24 mouse cellular contexts compared by ENCODE assay signal in genomic region chr17:64725214-64725613, GRCm38 (mm10).
DNase-seq lines count a peak whose midpoint lies in the region; ATAC-seq and TF ChIP-seq lines count a peak whose summit lies in the region.
"Had no signal": no experiment of that assay in that cellular context is flagged by ENCODE, and none has a peak within 500 bp of the region (broad histone marks: within the 10 kb centered on the region; RNA-seq: fewer than 3 reads in every experiment).

No protein-coding gene starts in this region.

- H3K27me3 ChIP-seq in hindbrain, embryonic 16.5 days (replicated peaks; ENCODE audit: control insufficient read depth, insufficient read depth, low read length), result no peaks in the 10 kb centered on the region
- no peaks in the 10 kb centered on the region for H3K27me3 ChIP-seq in hindbrain, embryonic 14.5 days (ENCODE audit: control insufficient read depth, insufficient read depth, low read length)
- no peaks in the 10 kb centered on the region for H3K27me3 ChIP-seq in thymus, adult 2 months (ENCODE audit: control insufficient read depth, insufficient read depth, low read length)
- H3K27me3 ChIP-seq: CH12.LX; embryonic facial prominence, embryonic 12.5 days; forebrain, embryonic 13.5 days; forebrain, embryonic 15.5 days; Patski had no signal

- H3K9ac ChIP-seq in hindbrain, embryonic 16.5 days (ENCODE audit: low read depth, low read length), result no peak overlapping the region
- H3K9ac ChIP-seq in hindbrain, embryonic 14.5 days, result no peak overlapping the region
- H3K9ac ChIP-seq: embryonic facial prominence, embryonic 12.5 days; forebrain, embryonic 13.5 days; forebrain, embryonic 15.5 days; forebrain, postnatal 0 days had no signal

- no peak overlapping the region for H3K4me2 ChIP-seq in hindbrain, embryonic 16.5 days (ENCODE audit: low read length)
- no peak overlapping the region for H3K4me2 ChIP-seq in hindbrain, embryonic 14.5 days (replicated peaks)
- H3K4me2 ChIP-seq: embryonic facial prominence, embryonic 12.5 days; forebrain, embryonic 13.5 days; forebrain, embryonic 15.5 days had no signal

- 80% methylated on average over 3 of the region's 3 CpGs for WGBS in hindbrain, embryonic 16.5 days
- WGBS in hindbrain, embryonic 14.5 days, result 89% methylated on average over 3 of the region's 3 CpGs
- 96% methylated on average over 3 of the region's 3 CpGs for WGBS in thymus, adult 2 months

- H3K4me3 ChIP-seq in hindbrain, embryonic 16.5 days (ENCODE audit: low read length), result no peak overlapping the region
- no peak overlapping the region for H3K4me3 ChIP-seq in hindbrain, embryonic 14.5 days (replicated peaks; ENCODE audit: low read length)
- no peak overlapping the region for H3K4me3 ChIP-seq in thymus, adult 2 months (ENCODE audit: control insufficient read depth, insufficient read depth, low read length)
- H3K4me3 ChIP-seq: embryonic facial prominence, embryonic 10.5 days; embryonic facial prominence, embryonic 12.5 days; forebrain, embryonic 13.5 days; forebrain, embryonic 15.5 days had no signal

- no peak for DNase-seq in cerebellum, adult 11 months
- DNase-seq in hindbrain, embryonic 14.5 days (ENCODE audit: low spot score), result no peak
- DNase-seq in left cerebral cortex, postnatal 4 days, result peak; percentile 51
- DNase-seq in left cerebral cortex, adult 18-20 months (ENCODE audit: low spot score in 2 of 2), result no peak
- no peak for DNase-seq in thymus, adult 2 months
- no peak for DNase-seq in thymus, postnatal 36 days
- DNase-seq: adrenal gland, adult 8-10 months; adrenal gland, postnatal 14 days; adrenal gland, postnatal 36 days; B cell, adult 2 months; cerebellum, adult 11-12 months; cerebellum, adult 2 months; cerebellum, adult 9-10 months; cerebellum, postnatal 14 days; forebrain, postnatal 0 days had no signal

- no peaks in the 10 kb centered on the region for H3K36me3 ChIP-seq in hindbrain, embryonic 16.5 days (ENCODE audit: control insufficient read depth, insufficient read depth, low read length)
- no peaks in the 10 kb centered on the region for H3K36me3 ChIP-seq in hindbrain, embryonic 14.5 days (replicated peaks; ENCODE audit: control insufficient read depth, insufficient read depth)
- peaks cover 5% of the 10 kb centered on the region; the same call in 1 of the 2 replicates for H3K36me3 ChIP-seq in thymus, adult 2 months (ENCODE audit: control insufficient read depth, insufficient read depth, low read length)
- H3K36me3 ChIP-seq: forebrain, embryonic 15.5 days; G1E had no signal

- no peak for TF ChIP-seq CTCF in thymus, adult 2 months (IDR thresholded peaks at IDR 0.05; ENCODE audit: borderline replicate concordance, control insufficient read depth, extremely low read depth, insufficient read depth, low read length, poor library complexity)

- no peak for TF ChIP-seq POLR2A in thymus, adult 2 months (IDR thresholded peaks at IDR 0.05; ENCODE audit: control insufficient read depth, extremely low read depth, insufficient read depth, low read length, poor library complexity)

- intact Hi-C loops in left cerebral cortex, postnatal 4 days (cut with DNase I), result no loop called here

- H3K27ac ChIP-seq in hindbrain, embryonic 16.5 days (ENCODE audit: low read depth, low read length), result no peak overlapping the region
- H3K27ac ChIP-seq in hindbrain, embryonic 14.5 days, result no peak overlapping the region
- H3K27ac ChIP-seq in thymus, adult 2 months (ENCODE audit: control insufficient read depth, insufficient read depth, low read length), result peak overlapping the region; percentile 93
- H3K27ac ChIP-seq: embryonic facial prominence, embryonic 10.5 days; embryonic facial prominence, embryonic 12.5 days; forebrain, embryonic 13.5 days; forebrain, embryonic 15.5 days had no signal

- 0 out of 2 replicates have a peak, but pooled peaks have one; percentile 10 for ATAC-seq in cerebellum, adult (ENCODE audit: insufficient number of reproducible peaks, low FRiP score, low TSS enrichment)
- ATAC-seq in hindbrain, embryonic 16.5 days, result peak; percentile 64
- ATAC-seq in hindbrain, embryonic 14.5 days (ENCODE audit: low FRiP score), result no peak
- ATAC-seq: forebrain, embryonic 13.5 days; forebrain, embryonic 15.5 days; forebrain, postnatal 0 days; Patski had no signal

- no peaks in the 10 kb centered on the region for H3K9me3 ChIP-seq in hindbrain, embryonic 16.5 days (ENCODE audit: control insufficient read depth, low read length)
- no peaks in the 10 kb centered on the region for H3K9me3 ChIP-seq in hindbrain, embryonic 14.5 days (ENCODE audit: control insufficient read depth, low read length)
- H3K9me3 ChIP-seq: embryonic facial prominence, embryonic 10.5 days; embryonic facial prominence, embryonic 12.5 days; forebrain, embryonic 13.5 days; forebrain, embryonic 15.5 days had no signal

- no peaks in the 10 kb centered on the region for H3K4me1 ChIP-seq in hindbrain, embryonic 16.5 days (ENCODE audit: control insufficient read depth, insufficient read depth, low read depth, low read length)
- H3K4me1 ChIP-seq in hindbrain, embryonic 14.5 days (replicated peaks; ENCODE audit: control insufficient read depth, insufficient read depth, low read length), result no peaks in the 10 kb centered on the region
- peaks cover 16% of the 10 kb centered on the region for H3K4me1 ChIP-seq in thymus, adult 2 months (replicated peaks; ENCODE audit: control insufficient read depth, insufficient read depth, low read length)
- H3K4me1 ChIP-seq: embryonic facial prominence, embryonic 10.5 days; embryonic facial prominence, embryonic 12.5 days; forebrain, embryonic 13.5 days; forebrain, embryonic 15.5 days had no signal
